Mouse (Mus musculus): ENCODE measurements around the gene Tmem237. TPM values are rescaled to one million over a fixed set of nuclear protein-coding genes. Genes with fewer than 3 reads are reported as not detected.

The Tmem237 gene
- polyA plus RNA-seq, 1 experiment from 2014 or later, result 12.5 TPM

DNA sequence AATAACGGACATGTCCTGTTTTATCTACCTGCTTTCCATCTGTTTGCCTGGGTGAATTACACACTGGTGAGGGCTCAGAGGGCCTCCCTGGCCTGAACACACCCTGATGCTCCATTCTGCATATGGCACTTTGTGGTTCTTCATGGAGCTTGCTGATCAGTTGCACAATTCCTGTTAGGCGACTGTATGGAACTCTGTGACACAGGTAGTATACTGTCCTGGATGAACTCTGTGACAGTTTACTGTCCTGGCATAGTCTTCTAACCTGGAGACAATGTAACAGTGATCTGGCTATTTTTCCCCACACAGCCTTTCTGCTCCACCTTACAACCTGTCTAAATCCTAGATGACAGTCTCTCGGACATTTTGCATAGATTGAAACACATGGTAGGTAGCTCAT, 38.9 kb upstream of the Tmem237 start:
- Histone ChIP-seq H3K4me1 (replicated peaks) (no peaks in the 10 kb centered on the region), H3K36me3 (peaks cover 8% of the 10 kb centered on the region), H3K27me3 (no peaks in the 10 kb centered on the region), H3K27ac (no peak overlapping the region), H3K9ac (no peak overlapping the region), H3K4me3 (no peak overlapping the region), H3K9me3 (replicated peaks) (no peaks in the 10 kb centered on the region), H3K4me2 (no peak overlapping the region)
- WGBS, result 87% methylated on average over 3 of the region's 3 CpGs
- ATAC-seq (replicated peaks; ENCODE audit: insufficient number of reproducible peaks, insufficient read depth, low FRiP score, low read depth), result no peak

GRCm38 (mm10) chr1:59158498-59158897, 38.3 kb upstream of the Tmem237 start:
- Histone ChIP-seq H3K4me3 (no peak overlapping the region), H3K4me2 (no peak overlapping the region), H3K9ac (no peak overlapping the region), H3K4me1 (replicated peaks) (no peaks in the 10 kb centered on the region), H3K36me3 (peaks cover 8% of the 10 kb centered on the region), H3K27me3 (no peaks in the 10 kb centered on the region), H3K27ac (no peak overlapping the region), H3K9me3 (replicated peaks) (no peaks in the 10 kb centered on the region)
- 75% methylated on average over 7 of the region's 7 CpGs for WGBS
- ATAC-seq (replicated peaks; ENCODE audit: insufficient number of reproducible peaks, insufficient read depth, low FRiP score, low read depth), result no peak

- Histone ChIP-seq H3K4me3 (no peak overlapping the region), H3K27me3 (no peaks in the 10 kb centered on the region), H3K9ac (no peak overlapping the region), H3K36me3 (peaks cover 3% of the 10 kb centered on the region; the same call in 1 of the 2 replicates), H3K9me3 (replicated peaks) (no peaks in the 10 kb centered on the region), H3K27ac (no peak overlapping the region), H3K4me2 (no peak overlapping the region), H3K4me1 (replicated peaks) (no peaks in the 10 kb centered on the region)
- ATAC-seq (replicated peaks; ENCODE audit: insufficient number of reproducible peaks, insufficient read depth, low FRiP score, low read depth), result no peak
- 76% methylated on average over 4 of the region's 4 CpGs for WGBS
These were observed 37.6 kb upstream of the Tmem237 start for GRCm38 (mm10) chr1:59157846-59158245.

- Histone ChIP-seq H3K4me1 (replicated peaks) (no peaks in the 10 kb centered on the region), H3K9ac (no peak overlapping the region), H3K27ac (no peak overlapping the region), H3K36me3 (no peaks in the 10 kb centered on the region), H3K4me3 (no peak overlapping the region), H3K9me3 (replicated peaks) (no peaks in the 10 kb centered on the region), H3K4me2 (no peak overlapping the region), H3K27me3 (no peaks in the 10 kb centered on the region)
- no peak for ATAC-seq (replicated peaks; ENCODE audit: insufficient number of reproducible peaks, insufficient read depth, low FRiP score, low read depth)
- 79% methylated on average over 4 of the region's 4 CpGs for WGBS
These were observed 32.1 kb upstream of the Tmem237 start for GRCm38 (mm10) chr1:59152346-59152745.

GRCm38 (mm10) chr1:59150542-59150941, 30.3 kb upstream of the Tmem237 start:
- ATAC-seq (replicated peaks; ENCODE audit: insufficient number of reproducible peaks, insufficient read depth, low FRiP score, low read depth), result no peak
- WGBS, result 67% methylated on average over 5 of the region's 5 CpGs
- Histone ChIP-seq H3K4me3 (no peak overlapping the region), H3K9ac (no peak overlapping the region), H3K27me3 (no peaks in the 10 kb centered on the region), H3K9me3 (replicated peaks) (no peaks in the 10 kb centered on the region), H3K4me1 (replicated peaks) (no peaks in the 10 kb centered on the region), H3K27ac (no peak overlapping the region), H3K4me2 (no peak overlapping the region), H3K36me3 (no peaks in the 10 kb centered on the region)

DNA sequence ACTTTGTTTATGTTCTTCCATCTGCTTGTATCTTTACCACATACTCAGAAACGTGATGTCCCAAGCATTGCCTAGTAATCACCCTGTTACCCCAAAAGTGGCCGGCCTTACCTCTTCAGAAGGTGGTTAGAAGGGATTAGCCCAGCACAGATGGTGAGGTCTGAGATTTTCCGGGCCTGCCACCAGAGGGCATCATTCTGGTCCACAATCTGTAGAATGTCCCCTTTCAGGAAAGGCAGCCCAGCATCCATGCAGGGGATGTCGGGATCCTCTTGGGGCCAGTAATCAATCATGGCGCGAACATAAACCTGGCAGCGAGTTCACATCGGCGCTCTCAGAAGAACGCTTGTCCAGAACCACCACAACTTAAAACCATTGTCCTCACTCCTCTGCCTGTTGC, 24.3 kb upstream of the Tmem237 start:
- Histone ChIP-seq H3K27ac (no peak overlapping the region), H3K9me3 (replicated peaks) (no peaks in the 10 kb centered on the region), H3K4me2 (no peak overlapping the region), H3K9ac (no peak overlapping the region), H3K4me1 (replicated peaks) (no peaks in the 10 kb centered on the region), H3K4me3 (no peak overlapping the region), H3K27me3 (no peaks in the 10 kb centered on the region), H3K36me3 (no peaks in the 10 kb centered on the region)
- 69% methylated on average over 10 of the region's 10 CpGs for WGBS
- no peak for ATAC-seq (replicated peaks; ENCODE audit: insufficient number of reproducible peaks, insufficient read depth, low FRiP score, low read depth)

DNA sequence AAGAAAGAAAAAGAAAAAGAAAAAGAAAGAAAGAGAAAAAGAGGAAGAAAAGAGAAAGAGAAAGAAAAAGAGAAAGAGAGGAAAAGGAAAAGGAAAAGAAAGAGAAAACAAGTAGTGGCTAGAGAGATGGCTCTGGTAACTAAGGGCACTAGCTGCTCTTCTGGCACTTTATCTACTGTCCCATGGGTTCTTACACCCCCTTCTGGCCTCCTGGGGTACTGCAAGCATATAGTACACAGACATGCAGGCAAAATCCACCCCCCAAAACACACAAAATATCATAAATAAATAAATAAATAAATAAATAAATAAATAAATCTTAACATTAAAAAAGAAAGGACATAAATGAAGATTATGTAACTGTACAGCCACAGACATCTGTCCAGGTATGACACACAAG, 22.6 kb upstream of the Tmem237 start:
- H3K36me3 ChIP-seq, result no peaks in the 10 kb centered on the region
- H3K27me3 ChIP-seq, result no peaks in the 10 kb centered on the region
- H3K4me1 ChIP-seq (replicated peaks), result no peaks in the 10 kb centered on the region
- H3K9me3 ChIP-seq (replicated peaks), result no peaks in the 10 kb centered on the region
- ATAC-seq (replicated peaks; ENCODE audit: insufficient number of reproducible peaks, insufficient read depth, low FRiP score, low read depth), result no peak
- H3K27ac ChIP-seq, result no peak overlapping the region
- no peak overlapping the region for H3K4me3 ChIP-seq
- no peak overlapping the region for H3K9ac ChIP-seq
- no peak overlapping the region for H3K4me2 ChIP-seq

DNA sequence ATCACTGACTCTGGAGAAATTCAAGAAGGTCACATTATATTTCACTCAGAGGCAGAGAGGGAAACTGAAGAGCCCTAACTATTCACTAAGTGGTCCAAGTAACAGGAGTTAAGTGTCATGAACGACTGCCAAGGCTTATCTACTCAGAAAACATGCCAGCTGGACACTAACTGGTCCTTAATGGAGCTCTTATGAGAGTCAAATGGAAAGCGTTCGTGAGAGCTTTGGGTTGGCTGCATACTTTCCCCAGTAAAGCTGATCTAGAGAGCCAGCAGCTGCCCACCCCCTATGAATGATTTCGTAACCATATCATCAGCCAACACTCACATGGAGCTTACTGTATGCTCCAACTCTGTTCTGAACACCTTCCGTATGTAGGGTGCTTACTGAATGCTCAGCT, 14.2 kb upstream of the Tmem237 start:
- 0 out of 2 replicates have a peak overlapping the region, but pooled peaks have one; percentile 8 for H3K4me2 ChIP-seq
- WGBS, result 24% methylated on average over 5 of the region's 5 CpGs

DNA sequence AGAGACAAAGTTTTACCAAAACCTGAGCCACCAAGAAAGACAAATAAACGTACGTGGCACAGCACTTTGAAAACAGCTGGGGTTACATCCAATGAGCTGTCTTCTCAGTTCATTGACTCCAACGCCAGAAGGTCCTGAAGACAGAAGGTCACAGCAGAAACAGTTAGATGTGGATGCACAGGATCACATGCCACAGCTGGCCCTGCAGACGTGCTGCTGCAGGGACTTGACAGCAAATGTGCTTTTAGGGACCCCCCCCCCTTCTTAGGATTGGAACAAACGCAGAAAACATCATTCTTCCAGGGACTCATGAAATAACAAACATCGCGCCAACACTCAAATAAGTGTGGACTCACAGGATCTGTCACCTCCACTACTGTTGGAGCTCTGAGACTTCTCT, 8.7 kb upstream of the Tmem237 start:
- H3K27me3 ChIP-seq, result 0 out of 2 replicates have a peak, but pooled peaks cover 6% of the 10 kb centered on the region
- ATAC-seq (replicated peaks; ENCODE audit: insufficient number of reproducible peaks, insufficient read depth, low FRiP score, low read depth), result no peak
- H3K36me3 ChIP-seq, result no peaks in the 10 kb centered on the region
- WGBS, result 63% methylated on average over 7 of the region's 7 CpGs
- H3K27ac ChIP-seq, result no peak overlapping the region
- H3K9ac ChIP-seq, result no peak overlapping the region
- peaks cover 1% of the 10 kb centered on the region; the same call in 1 of the 2 replicates for H3K4me1 ChIP-seq (replicated peaks)
- H3K4me2 ChIP-seq, result no peak overlapping the region
- no peaks in the 10 kb centered on the region for H3K9me3 ChIP-seq (replicated peaks)
- no peak overlapping the region for H3K4me3 ChIP-seq

More for the DNA sequence above, 14.2 kb upstream of the Tmem237 start:
- H3K27me3 ChIP-seq, result 0 out of 2 replicates have a peak, but pooled peaks cover 6% of the 10 kb centered on the region
- H3K9me3 ChIP-seq (replicated peaks), result no peaks in the 10 kb centered on the region
- no peak overlapping the region for H3K27ac ChIP-seq
- ATAC-seq (replicated peaks; ENCODE audit: insufficient number of reproducible peaks, insufficient read depth, low FRiP score, low read depth), result peak; percentile 73
- no peak overlapping the region for H3K9ac ChIP-seq
- H3K4me1 ChIP-seq (replicated peaks), result peaks cover 4% of the 10 kb centered on the region; the same call in 1 of the 2 replicates
- H3K4me3 ChIP-seq, result no peak overlapping the region
- H3K36me3 ChIP-seq, result no peaks in the 10 kb centered on the region

DNA sequence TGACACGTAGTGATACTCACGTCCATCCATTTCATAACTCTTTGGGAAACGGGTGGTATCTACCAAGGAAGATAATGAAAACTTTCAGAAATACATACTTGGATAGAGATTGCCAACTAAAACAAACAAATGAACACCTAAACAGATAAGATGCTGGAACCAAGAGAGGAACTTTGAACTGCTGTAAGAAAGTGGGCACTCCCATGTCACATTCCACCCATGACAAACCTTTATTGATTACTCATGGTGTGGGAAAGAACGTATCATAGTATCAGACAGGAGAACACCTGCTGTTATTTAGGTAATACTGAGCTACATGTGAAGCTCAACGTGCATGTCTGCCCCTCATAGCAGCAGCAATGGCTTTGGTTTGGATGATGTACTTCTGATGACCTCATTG, 5.3 kb upstream of the Tmem237 start:
- Histone ChIP-seq H3K9ac (no peak overlapping the region), H3K27ac (no peak overlapping the region), H3K4me3 (no peak overlapping the region), H3K4me1 (replicated peaks) (0 out of 2 replicates have a peak, but pooled peaks cover under 1% of the 10 kb centered on the region), H3K36me3 (no peaks in the 10 kb centered on the region), H3K9me3 (replicated peaks) (no peaks in the 10 kb centered on the region), H3K27me3 (0 out of 2 replicates have a peak, but pooled peaks cover 6% of the 10 kb centered on the region), H3K4me2 (no peak overlapping the region)
- ATAC-seq (replicated peaks; ENCODE audit: insufficient number of reproducible peaks, insufficient read depth, low FRiP score, low read depth), result no peak
- 59% methylated on average over 5 of the region's 5 CpGs for WGBS

- no peak for ATAC-seq (replicated peaks; ENCODE audit: insufficient number of reproducible peaks, insufficient read depth, low FRiP score, low read depth)
- no peak overlapping the region for H3K27ac ChIP-seq
- 76% methylated on average over 8 of the region's 8 CpGs for WGBS
- no peak overlapping the region for H3K4me3 ChIP-seq
- H3K36me3 ChIP-seq, result no peaks in the 10 kb centered on the region; the same call in 1 of the 2 replicates
- no peaks in the 10 kb centered on the region for H3K27me3 ChIP-seq
- H3K9ac ChIP-seq, result no peak overlapping the region
- H3K4me1 ChIP-seq (replicated peaks), result no peaks in the 10 kb centered on the region
- H3K9me3 ChIP-seq (replicated peaks), result no peaks in the 10 kb centered on the region
- H3K4me2 ChIP-seq, result no peak overlapping the region
These were observed 9.7 kb downstream of the Tmem237 start for GRCm38 (mm10) chr1:59110524-59110923.

GRCm38 (mm10) chr1:59102071-59102470, 18.1 kb downstream of the Tmem237 start:
- Histone ChIP-seq H3K4me1 (replicated peaks) (no peaks in the 10 kb centered on the region), H3K27ac (no peak overlapping the region), H3K4me3 (no peak overlapping the region), H3K4me2 (no peak overlapping the region), H3K27me3 (no peaks in the 10 kb centered on the region), H3K36me3 (no peaks in the 10 kb centered on the region), H3K9ac (no peak overlapping the region), H3K9me3 (replicated peaks) (no peaks in the 10 kb centered on the region)
- ATAC-seq (replicated peaks; ENCODE audit: insufficient number of reproducible peaks, insufficient read depth, low FRiP score, low read depth), result no peak
- WGBS, result 91% methylated on average over 6 of the region's 6 CpGs

Data from heart, embryonic 15.5 days (tissue).